Mouse (Mus musculus) liver, adult 2 months (tissue): ENCODE measurements at regions not wholly inside any gene's neighbourhood (a gene's known extent, or its start where the extent isn't known, plus 50 kb on each side); places are given as distances from the start of the nearest gene placed in this dataset.

Experiments used
- DNase-seq: peaks from one replicate; pipeline ENCODE4 v3.0.0-alpha.2; 2011; ENCODE audit warnings: low read depth, low spot score; ENCODE audit errors: extremely low read depth
- H3K27ac ChIP-seq: fragments of 200-500 bp; replicated peaks from 2 replicates; pipeline ENCODE4 v1.5.1; 2012; ENCODE audit warnings: low read depth, mild to moderate bottlenecking, control low read depth, inconsistent platforms, low read length; ENCODE audit not compliant: insufficient read depth
- H3K27me3 ChIP-seq: fragments of 200-500 bp; 2 replicates; pipeline ENCODE4 v1.6.1; 2012; ENCODE audit warnings: mild to moderate bottlenecking, moderate library complexity, low read length, inconsistent platforms; ENCODE audit not compliant: control insufficient read depth, insufficient read depth
- H3K36me3 ChIP-seq: fragments of 200-500 bp; 2 replicates; pipeline ENCODE4 v1.6.1; 2012; ENCODE audit warnings: low read length, inconsistent platforms; ENCODE audit not compliant: control insufficient read depth, insufficient read depth
- H3K4me1 ChIP-seq: fragments of 200-500 bp; 2 replicates; pipeline ENCODE4 v1.6.1; 2011; ENCODE audit warnings: low read length; ENCODE audit not compliant: control insufficient read depth, insufficient read depth
- H3K4me3 ChIP-seq: fragments of 200-500 bp; 2 replicates; pipeline ENCODE4 v1.5.1; 2011; ENCODE audit warnings: low read depth, mild to moderate bottlenecking, control low read depth, low read length, moderate library complexity; ENCODE audit not compliant: insufficient read depth
- H3K79me2 ChIP-seq: fragments of 200-500 bp; 2 replicates; pipeline ENCODE4 v1.6.1; 2012; ENCODE audit warnings: inconsistent platforms, mild to moderate bottlenecking, low read length, moderate library complexity; ENCODE audit not compliant: control insufficient read depth, insufficient read depth
- H3K9ac ChIP-seq: fragments of 200-500 bp; 2 replicates; pipeline ENCODE4 v1.6.1; 2012; ENCODE audit warnings: low read depth, mild to moderate bottlenecking, control low read depth, inconsistent platforms, low read length
- CTCF ChIP-seq: fragments of 200-500 bp; IDR thresholded peaks from 2 replicates; pipeline ENCODE4 v1.5.1; 2011; ENCODE audit warnings: low read depth, low read length, control low read depth
- POLR2A ChIP-seq: fragments of 200-500 bp; IDR thresholded peaks from 2 replicates; pipeline ENCODE4 v1.6.1; 2011; ENCODE audit warnings: low read length, control low read depth; ENCODE audit not compliant: insufficient read depth; ENCODE audit errors: extremely low read depth
- WGBS: fragments of 180-500 bp; shearing (Covaris S2); methylation state at CpG from one replicate; pipeline ENCODE4 v1.1.7; 2018; 5-methylcytosine and 5-hydroxymethylcytosine counted together

GRCm38 (mm10) chr13:112220184-112220583, 68.1 kb upstream of the Ankrd55 start:
- H3K4me1 ChIP-seq, result no peaks in the 10 kb centered on the region
- H3K79me2 ChIP-seq, result no peaks in the 10 kb centered on the region
- TF ChIP-seq CTCF (no peak), POLR2A (no peak)
- WGBS, result 87% methylated on average over 8 of the region's 8 CpGs
- no peak for DNase-seq
- H3K27me3 ChIP-seq, result no peaks in the 10 kb centered on the region
- no peak overlapping the region for H3K27ac ChIP-seq
- no peak overlapping the region for H3K9ac ChIP-seq
- H3K4me3 ChIP-seq, result no peak overlapping the region
- H3K36me3 ChIP-seq, result no peaks in the 10 kb centered on the region

- no peak overlapping the region for H3K9ac ChIP-seq
- no peaks in the 10 kb centered on the region for H3K4me1 ChIP-seq
- no peak overlapping the region for H3K4me3 ChIP-seq
- no peaks in the 10 kb centered on the region for H3K36me3 ChIP-seq
- no peak for DNase-seq
- no peaks in the 10 kb centered on the region for H3K27me3 ChIP-seq
- 74% methylated on average over 2 of the region's 2 CpGs for WGBS
- H3K79me2 ChIP-seq, result no peaks in the 10 kb centered on the region
- TF ChIP-seq CTCF (no peak), POLR2A (no peak)
- no peak overlapping the region for H3K27ac ChIP-seq
These were observed 64.6 kb upstream of the Ankrd55 start for GRCm38 (mm10) chr13:112223616-112224015.

GRCm38 (mm10) chr13:112227766-112228165, 60.5 kb upstream of the Ankrd55 start:
- WGBS, result 81% methylated on average over 13 of the region's 13 CpGs
- Histone ChIP-seq H3K4me1 (no peaks in the 10 kb centered on the region), H3K9ac (no peak overlapping the region), H3K36me3 (no peaks in the 10 kb centered on the region), H3K27me3 (no peaks in the 10 kb centered on the region), H3K27ac (no peak overlapping the region), H3K4me3 (no peak overlapping the region), H3K79me2 (no peaks in the 10 kb centered on the region)
- DNase-seq, result no peak
- TF ChIP-seq CTCF, result no peak
- TF ChIP-seq POLR2A, result no peak

GRCm38 (mm10) chr13:112228846-112229245, 59.4 kb upstream of the Ankrd55 start:
- no peak overlapping the region for H3K27ac ChIP-seq
- no peaks in the 10 kb centered on the region for H3K36me3 ChIP-seq
- H3K4me1 ChIP-seq, result no peaks in the 10 kb centered on the region
- no peak for TF ChIP-seq POLR2A
- TF ChIP-seq CTCF, result no peak
- H3K4me3 ChIP-seq, result no peak overlapping the region
- H3K9ac ChIP-seq, result no peak overlapping the region
- DNase-seq, result no peak
- WGBS, result 81% methylated on average over 4 of the region's 4 CpGs
- no peaks in the 10 kb centered on the region for H3K79me2 ChIP-seq
- no peaks in the 10 kb centered on the region for H3K27me3 ChIP-seq

- Histone ChIP-seq H3K27ac (no peak overlapping the region), H3K79me2 (no peaks in the 10 kb centered on the region), H3K27me3 (no peaks in the 10 kb centered on the region), H3K36me3 (no peaks in the 10 kb centered on the region), H3K4me1 (no peaks in the 10 kb centered on the region), H3K4me3 (no peak overlapping the region), H3K9ac (no peak overlapping the region)
- no peak for DNase-seq
- TF ChIP-seq CTCF (no peak), POLR2A (no peak)
- WGBS, result 66% methylated on average over 3 of the region's 3 CpGs
These were observed 58.1 kb upstream of the Ankrd55 start for GRCm38 (mm10) chr13:112230176-112230575.

GRCm38 (mm10) chr13:112234695-112235094, 53.6 kb upstream of the Ankrd55 start:
- Histone ChIP-seq H3K36me3 (no peaks in the 10 kb centered on the region), H3K9ac (no peak overlapping the region), H3K27me3 (no peaks in the 10 kb centered on the region), H3K4me3 (no peak overlapping the region), H3K4me1 (no peaks in the 10 kb centered on the region), H3K79me2 (no peaks in the 10 kb centered on the region), H3K27ac (no peak overlapping the region)
- no peak for DNase-seq
- 74% methylated on average over 6 of the region's 6 CpGs for WGBS
- TF ChIP-seq CTCF (no peak), POLR2A (no peak)
